Mouse (Mus musculus): ENCODE data around the gene Stxbp1. TPM values are rescaled to one million over a fixed set of nuclear protein-coding genes. Genes with fewer than 3 reads are reported as not detected.

Gene Stxbp1
- polyA plus RNA-seq, 1 experiment, result 7.0 TPM

DNA sequence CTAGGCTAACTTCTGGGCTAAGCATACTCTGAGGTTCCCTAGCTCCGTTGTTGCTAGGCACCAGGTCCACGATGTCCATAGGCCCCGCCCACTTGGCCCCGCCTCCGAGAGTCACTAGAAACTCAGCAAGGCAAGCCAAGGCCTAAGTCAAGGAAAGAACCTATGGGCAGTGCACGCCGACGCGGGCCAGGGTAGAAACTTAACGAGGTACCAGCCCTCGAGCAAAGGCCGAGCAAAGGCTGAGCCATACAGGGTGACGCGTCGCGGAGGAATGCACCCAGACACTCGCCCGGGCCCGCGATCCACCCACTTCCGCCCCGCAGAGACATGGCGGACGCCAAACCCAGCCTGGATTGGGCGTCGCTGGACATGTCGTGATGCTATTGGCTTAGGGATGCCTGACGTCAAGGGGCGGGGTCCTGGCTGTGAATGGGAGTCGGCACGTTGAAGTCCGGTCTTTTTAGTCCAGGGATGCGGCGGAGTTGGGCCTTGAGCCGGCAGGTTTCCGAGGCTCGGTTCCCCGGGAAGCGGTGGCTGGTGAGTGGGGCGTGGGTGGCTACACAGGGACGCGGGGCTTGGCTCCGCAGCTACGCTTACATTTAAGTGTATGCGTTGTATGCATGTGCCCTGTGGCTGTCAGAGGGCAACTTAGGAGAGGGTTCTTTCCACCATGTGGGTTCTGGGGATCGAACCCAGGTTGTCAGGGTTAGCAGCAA, 71.5 kb downstream of the Stxbp1 start, which contains the start of the genes Ttc16 and Ptrh1:
Ttc16 (minus strand) TSS at position 275 of the 716 bp plus-strand sequence.
Ptrh1 (plus strand) TSS at position 428 of the 716 bp plus-strand sequence.
- WGBS, result under 1% methylated on average over 46 of the region's 46 CpGs
- Histone ChIP-seq H3K27ac (ENCODE audit: insufficient read depth, low read depth, low read length) (peak within 1 kb of the TSS; percentile 78), H3K36me3 (ENCODE audit: control insufficient read depth, insufficient read depth, low read length) (no peaks in the 10 kb centered on the region), H3K4me3 (ENCODE audit: low read depth, low read length) (peak within 1 kb of the TSS; percentile 70), H3K4me1 (ENCODE audit: control insufficient read depth, insufficient read depth, insufficient read length, low read length) (peaks cover 39% of the 10 kb centered on the region), H3K27me3 (ENCODE audit: control insufficient read depth, insufficient read depth, low read length) (no peaks in the 10 kb centered on the region)
- TF ChIP-seq CTCF (IDR thresholded peaks at IDR 0.05; ENCODE audit: extremely low read depth, insufficient read length, insufficient replicate concordance, low read depth, low read length) (no peak), POLR2A (IDR thresholded peaks at IDR 0.05; ENCODE audit: low read depth, low read length) (peak; percentile 38; the same call in 1 of the 2 replicates)

DNA sequence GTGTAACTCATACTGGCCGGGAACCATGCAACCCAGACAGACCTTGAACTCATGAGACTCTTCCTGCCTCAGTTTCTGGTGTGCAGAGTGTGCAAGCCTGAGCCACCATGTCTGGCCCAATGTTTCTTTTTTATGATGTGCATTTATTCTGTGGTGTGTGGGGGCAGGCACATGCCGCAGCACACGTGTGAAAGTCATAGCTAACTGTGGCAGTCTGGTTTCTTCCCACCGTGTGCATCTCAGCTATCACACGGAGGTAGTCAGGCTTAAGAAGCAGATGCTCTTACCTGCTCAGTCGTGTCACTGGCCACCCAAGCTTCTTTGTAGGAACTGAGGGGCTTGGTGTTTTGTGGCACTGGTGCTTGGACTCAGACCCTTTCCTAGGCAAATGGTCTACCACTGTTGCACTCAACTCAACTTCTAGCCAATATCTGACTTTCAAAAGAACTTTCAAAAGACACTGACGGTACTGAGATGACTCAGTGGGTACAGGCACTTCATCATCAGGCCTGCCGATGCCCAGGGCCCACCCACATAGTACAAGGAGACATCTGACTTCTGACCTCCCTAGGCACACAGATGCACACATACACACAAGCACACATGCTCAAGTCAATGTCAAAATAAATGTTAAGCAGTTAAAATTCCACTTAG, 74.3 kb downstream of the Stxbp1 start:
- H3K27me3 ChIP-seq (ENCODE audit: control insufficient read depth, insufficient read depth, low read length), result no peaks in the 10 kb centered on the region
- H3K4me3 ChIP-seq (ENCODE audit: low read depth, low read length), result no peak overlapping the region
- no peaks in the 10 kb centered on the region for H3K36me3 ChIP-seq (ENCODE audit: control insufficient read depth, insufficient read depth, low read length)
- H3K27ac ChIP-seq (ENCODE audit: insufficient read depth, low read depth, low read length), result peak overlapping the region; percentile 91; the same call in 1 of the 2 replicates
- TF ChIP-seq POLR2A (IDR thresholded peaks at IDR 0.05; ENCODE audit: low read depth, low read length), result no peak
- no peak for TF ChIP-seq CTCF (IDR thresholded peaks at IDR 0.05; ENCODE audit: extremely low read depth, insufficient read length, insufficient replicate concordance, low read depth, low read length)
- WGBS, result 82% methylated on average over 8 of the region's 8 CpGs
- H3K4me1 ChIP-seq (ENCODE audit: control insufficient read depth, insufficient read depth, insufficient read length, low read length), result peaks cover 53% of the 10 kb centered on the region

DNA sequence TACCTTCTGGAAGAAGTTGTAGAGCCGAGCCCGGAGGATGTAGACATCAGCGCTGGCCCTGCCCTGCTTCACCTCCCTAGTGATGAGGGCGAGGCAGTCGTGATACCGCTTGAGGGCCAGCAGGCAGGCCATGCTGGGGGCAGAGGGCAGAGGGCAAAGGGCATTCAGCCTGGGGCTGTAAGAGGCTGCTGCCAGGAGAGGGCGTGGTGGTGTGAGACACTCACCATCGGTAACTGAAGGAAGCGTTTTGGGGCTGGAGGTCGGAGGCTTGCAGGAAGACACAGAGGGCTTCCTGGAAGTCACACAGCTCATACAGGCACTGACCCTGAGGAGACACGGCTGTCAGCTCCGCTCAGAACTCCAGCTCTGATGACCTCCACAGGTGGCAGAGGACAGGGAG, 75.2 kb downstream of the Stxbp1 start:
- peak overlapping the region; percentile 43 for H3K4me3 ChIP-seq (ENCODE audit: low read depth, low read length)
- peak; percentile 60; the same call in 1 of the 2 replicates for TF ChIP-seq CTCF (IDR thresholded peaks at IDR 0.05; ENCODE audit: extremely low read depth, insufficient read length, insufficient replicate concordance, low read depth, low read length)
- no peak for TF ChIP-seq POLR2A (IDR thresholded peaks at IDR 0.05; ENCODE audit: low read depth, low read length)
- peak overlapping the region; percentile 91 for H3K27ac ChIP-seq (ENCODE audit: insufficient read depth, low read depth, low read length)
- H3K27me3 ChIP-seq (ENCODE audit: control insufficient read depth, insufficient read depth, low read length), result no peaks in the 10 kb centered on the region
- no peaks in the 10 kb centered on the region for H3K36me3 ChIP-seq (ENCODE audit: control insufficient read depth, insufficient read depth, low read length)
- WGBS, result 16% methylated on average over 12 of the region's 12 CpGs
- peaks cover 53% of the 10 kb centered on the region for H3K4me1 ChIP-seq (ENCODE audit: control insufficient read depth, insufficient read depth, insufficient read length, low read length)

DNA sequence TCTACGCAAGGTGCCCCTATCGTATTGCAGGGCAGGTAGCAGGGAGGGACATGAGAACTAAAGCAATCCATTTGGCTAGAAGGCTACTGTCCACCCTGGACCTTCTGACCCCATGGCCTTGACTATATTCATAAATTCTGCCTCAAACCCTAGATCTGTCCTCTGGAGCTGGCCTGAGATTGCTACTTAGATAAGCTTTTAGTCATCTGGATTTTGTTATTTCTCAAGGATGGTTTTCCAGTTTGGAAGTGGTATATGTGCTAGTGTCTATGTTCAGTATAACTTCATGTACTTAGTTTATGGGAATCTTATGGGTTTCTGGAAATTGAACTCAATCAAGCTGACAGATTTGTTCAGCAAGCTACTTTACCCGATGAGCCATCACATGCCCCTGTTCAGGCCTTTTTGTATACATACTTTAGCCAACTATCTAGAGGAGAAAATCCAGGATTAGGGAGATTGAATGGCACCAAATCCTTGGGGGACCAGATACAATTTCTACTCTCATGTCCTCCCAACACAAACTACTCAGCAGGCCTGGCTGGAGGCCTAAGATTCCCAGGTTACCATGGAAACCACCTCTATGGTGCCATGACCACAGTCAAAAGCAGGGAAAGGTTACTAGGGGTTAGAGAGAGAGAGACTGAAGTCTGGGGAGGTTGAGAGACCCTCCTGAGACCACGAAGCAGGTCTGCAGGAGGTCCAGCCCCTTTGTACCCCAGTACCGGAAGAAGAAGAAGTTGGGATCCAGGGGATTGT, 77.5 kb downstream of the Stxbp1 start:
- Histone ChIP-seq H3K27ac (ENCODE audit: insufficient read depth, low read depth, low read length) (no peak overlapping the region), H3K4me3 (ENCODE audit: low read depth, low read length) (no peak overlapping the region), H3K4me1 (ENCODE audit: control insufficient read depth, insufficient read depth, insufficient read length, low read length) (peaks cover 44% of the 10 kb centered on the region), H3K36me3 (ENCODE audit: control insufficient read depth, insufficient read depth, low read length) (no peaks in the 10 kb centered on the region), H3K27me3 (ENCODE audit: control insufficient read depth, insufficient read depth, low read length) (no peaks in the 10 kb centered on the region)
- WGBS, result 83% methylated on average over 5 of the region's 5 CpGs
- no peak for TF ChIP-seq CTCF (IDR thresholded peaks at IDR 0.05; ENCODE audit: extremely low read depth, insufficient read length, insufficient replicate concordance, low read depth, low read length)
- no peak for TF ChIP-seq POLR2A (IDR thresholded peaks at IDR 0.05; ENCODE audit: low read depth, low read length)

DNA sequence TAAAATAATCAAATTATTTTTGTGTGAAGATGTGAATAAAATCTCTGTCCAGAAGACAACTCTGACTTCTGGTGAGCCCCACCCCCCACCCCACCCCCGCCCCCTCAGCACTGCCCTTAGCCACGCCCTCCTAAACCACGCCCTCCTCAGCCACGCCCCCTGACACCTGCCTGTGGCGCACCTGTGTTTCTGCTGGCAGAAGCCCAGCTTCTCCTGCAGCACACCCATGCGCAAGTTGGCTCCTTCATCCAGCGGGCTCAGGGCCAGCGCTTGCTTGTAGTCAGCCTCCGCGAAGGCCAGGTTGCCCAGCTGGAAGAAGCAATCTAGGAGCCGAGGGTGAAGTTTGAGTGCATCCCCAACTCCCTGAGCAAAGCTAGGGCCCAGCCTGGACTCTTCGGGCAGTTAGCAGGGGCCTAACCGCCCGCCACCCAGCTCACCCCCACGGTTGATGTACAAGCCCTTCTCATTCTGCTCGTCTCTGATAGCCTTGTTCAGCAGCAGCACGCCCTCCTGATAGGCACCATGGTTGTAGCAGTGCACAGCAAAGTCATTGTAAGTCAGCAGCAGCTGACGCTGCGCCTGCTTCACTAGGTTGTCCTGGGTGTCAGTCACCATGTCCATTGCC, 78.3 kb downstream of the Stxbp1 start:
- H3K27me3 ChIP-seq (ENCODE audit: control insufficient read depth, insufficient read depth, low read length), result no peaks in the 10 kb centered on the region
- TF ChIP-seq CTCF (IDR thresholded peaks at IDR 0.05; ENCODE audit: extremely low read depth, insufficient read length, insufficient replicate concordance, low read depth, low read length) (no peak), POLR2A (IDR thresholded peaks at IDR 0.05; ENCODE audit: low read depth, low read length) (no peak)
- no peak overlapping the region for H3K4me3 ChIP-seq (ENCODE audit: low read depth, low read length)
- WGBS, result 27% methylated on average over 19 of the region's 19 CpGs
- no peaks in the 10 kb centered on the region for H3K36me3 ChIP-seq (ENCODE audit: control insufficient read depth, insufficient read depth, low read length)
- no peak overlapping the region for H3K27ac ChIP-seq (ENCODE audit: insufficient read depth, low read depth, low read length)
- H3K4me1 ChIP-seq (ENCODE audit: control insufficient read depth, insufficient read depth, insufficient read length, low read length), result peaks cover 41% of the 10 kb centered on the region

DNA sequence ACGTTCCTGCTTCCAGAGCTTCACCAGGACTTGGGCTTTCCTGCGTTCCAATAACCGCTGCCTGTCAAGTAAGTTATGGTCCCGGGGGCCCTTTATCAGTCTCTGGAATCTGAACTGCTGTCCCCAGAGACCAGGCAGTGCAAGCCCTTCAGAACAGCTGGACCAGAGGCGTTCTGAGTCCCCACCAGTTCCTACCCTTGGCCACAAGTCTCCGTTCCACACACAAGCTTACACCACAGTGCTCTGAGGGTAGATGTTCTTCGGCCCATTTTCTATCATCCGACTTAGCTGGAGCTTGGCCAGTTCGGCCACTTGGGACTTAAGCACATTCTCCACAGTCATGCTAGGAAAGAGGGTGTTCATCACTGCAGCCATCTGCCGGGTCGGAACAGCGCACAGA, 79.8 kb downstream of the Stxbp1 start:
- Histone ChIP-seq H3K27me3 (ENCODE audit: control insufficient read depth, insufficient read depth, low read length) (no peaks in the 10 kb centered on the region), H3K36me3 (ENCODE audit: control insufficient read depth, insufficient read depth, low read length) (peaks cover 7% of the 10 kb centered on the region; the same call in 1 of the 2 replicates), H3K4me1 (ENCODE audit: control insufficient read depth, insufficient read depth, insufficient read length, low read length) (peaks cover 30% of the 10 kb centered on the region), H3K27ac (ENCODE audit: insufficient read depth, low read depth, low read length) (no peak overlapping the region), H3K4me3 (ENCODE audit: low read depth, low read length) (no peak overlapping the region)
- TF ChIP-seq CTCF (IDR thresholded peaks at IDR 0.05; ENCODE audit: extremely low read depth, insufficient read length, insufficient replicate concordance, low read depth, low read length) (no peak), POLR2A (IDR thresholded peaks at IDR 0.05; ENCODE audit: low read depth, low read length) (no peak)
- 81% methylated on average over 12 of the region's 12 CpGs for WGBS
